Mouse (Mus musculus): Measurements from ENCODE around the gene Ptprk.

Gene Ptprk

GRCm38 (mm10) chr10:28299207-28299606 lies 224.6 kb downstream of the Ptprk start:
- DNase-seq, result no peak

GRCm38 (mm10) chr10:28303856-28304255 lies 229.2 kb downstream of the Ptprk start:
- no peak for DNase-seq

- no peak for DNase-seq
These were observed 229.8 kb downstream of the Ptprk start for GRCm38 (mm10) chr10:28304292-28304875.

DNA sequence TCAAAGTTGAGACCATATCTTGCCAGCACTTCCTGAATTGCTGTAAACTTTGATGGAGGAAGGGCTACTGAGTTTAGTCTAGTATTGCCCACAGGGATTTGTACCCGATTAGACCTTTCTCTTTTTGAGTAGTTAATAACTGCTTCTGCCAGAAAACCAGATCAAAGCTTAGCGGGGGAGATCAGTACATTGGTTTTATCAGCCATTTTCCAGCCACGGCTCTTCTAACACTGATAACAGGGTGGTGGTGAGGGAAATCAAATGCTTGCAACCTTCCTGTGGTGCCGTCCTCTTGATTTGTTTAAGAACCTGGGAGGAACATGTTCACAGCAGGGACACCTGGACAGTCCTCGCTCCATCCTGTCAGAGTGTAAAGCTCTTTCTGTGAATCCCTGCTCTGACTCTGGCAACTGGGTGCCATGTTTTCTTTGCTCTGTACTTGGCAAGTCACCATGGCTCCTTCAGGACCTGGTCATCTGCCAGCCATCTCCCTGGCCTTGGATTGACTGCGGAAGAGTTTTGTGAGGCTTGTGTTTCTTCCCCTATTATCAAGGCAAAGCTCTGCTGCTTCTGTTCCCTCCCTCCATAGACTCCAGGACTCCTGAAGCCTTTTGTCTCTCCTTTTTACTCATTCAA lies 231.9 kb downstream of the Ptprk start:
- no peak for DNase-seq

DNA sequence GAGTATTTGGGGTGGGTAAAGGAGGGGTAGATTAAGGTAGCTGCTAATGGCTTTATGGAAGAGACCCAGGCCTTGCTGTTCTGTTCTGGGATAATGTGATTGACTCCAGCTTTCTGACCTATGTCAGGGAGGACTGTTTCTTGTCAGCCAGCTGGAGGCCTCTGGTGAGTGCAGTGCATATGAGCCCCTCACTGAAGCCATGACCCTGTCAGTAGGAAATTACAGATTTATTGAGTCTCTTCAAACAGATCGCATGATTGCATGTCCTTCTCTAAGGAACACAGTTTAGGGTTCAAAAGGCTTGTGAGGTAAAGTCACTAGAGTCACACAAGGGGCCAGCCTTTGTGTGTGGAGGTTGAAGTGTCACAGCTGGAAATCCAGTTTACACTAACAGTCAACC lies 236.7 kb downstream of the Ptprk start:
- peak; percentile 62 for DNase-seq

DNA sequence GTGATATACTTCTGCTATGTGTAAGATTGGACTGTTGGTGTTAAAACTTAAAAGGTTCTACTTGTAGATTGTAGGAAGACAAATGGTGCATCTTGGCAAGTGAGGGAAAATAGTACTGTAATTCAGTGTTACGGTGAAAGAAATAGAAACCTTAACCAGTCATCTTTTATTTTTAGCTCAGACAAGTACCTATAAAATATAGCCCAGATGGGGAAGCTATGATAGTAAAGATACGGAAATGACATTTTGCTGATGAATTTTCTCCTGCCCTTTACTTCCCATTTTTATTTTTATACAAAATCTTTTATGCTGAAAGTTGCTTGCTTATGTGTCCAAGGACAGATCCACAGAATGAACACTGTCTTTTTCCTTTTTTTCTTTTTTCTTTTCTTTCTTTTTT lies 248.4 kb downstream of the Ptprk start:
- no peak for DNase-seq

GRCm38 (mm10) chr10:28335232-28335631 lies 260.6 kb downstream of the Ptprk start:
- DNase-seq, result no peak

GRCm38 (mm10) chr10:28338536-28338935 lies 263.9 kb downstream of the Ptprk start:
- no peak for DNase-seq

DNA sequence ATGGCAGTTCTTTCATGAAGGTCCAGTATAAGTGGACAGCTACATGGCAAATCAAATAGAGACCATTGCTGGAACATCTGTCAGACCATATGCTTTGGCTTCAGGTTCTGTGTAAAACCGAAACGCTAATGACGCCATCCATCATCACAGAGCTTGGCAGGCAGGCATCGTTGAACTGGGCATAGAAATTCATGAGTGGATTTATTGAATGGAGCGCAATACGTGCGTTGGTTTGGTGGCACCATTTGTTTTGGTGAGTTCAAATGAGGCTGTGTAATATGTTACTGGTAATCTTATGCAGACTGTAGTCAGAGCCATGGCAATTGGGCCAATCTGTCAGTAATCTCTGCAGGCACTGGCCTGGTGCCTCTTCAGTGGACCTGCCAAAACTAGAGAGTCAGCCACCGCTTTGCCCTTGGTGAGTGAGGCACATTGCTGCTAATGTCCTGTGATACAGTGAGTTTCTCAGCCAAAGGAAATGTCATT lies 270.6 kb downstream of the Ptprk start:
- no peak for DNase-seq

- no peak for DNase-seq
These were observed 290.7 kb downstream of the Ptprk start for GRCm38 (mm10) chr10:28365291-28365690.

GRCm38 (mm10) chr10:28366065-28366677 lies 291.6 kb downstream of the Ptprk start:
- no peak for DNase-seq

- no peak for DNase-seq
These were observed 295.2 kb downstream of the Ptprk start for GRCm38 (mm10) chr10:28369808-28370207.

DNA sequence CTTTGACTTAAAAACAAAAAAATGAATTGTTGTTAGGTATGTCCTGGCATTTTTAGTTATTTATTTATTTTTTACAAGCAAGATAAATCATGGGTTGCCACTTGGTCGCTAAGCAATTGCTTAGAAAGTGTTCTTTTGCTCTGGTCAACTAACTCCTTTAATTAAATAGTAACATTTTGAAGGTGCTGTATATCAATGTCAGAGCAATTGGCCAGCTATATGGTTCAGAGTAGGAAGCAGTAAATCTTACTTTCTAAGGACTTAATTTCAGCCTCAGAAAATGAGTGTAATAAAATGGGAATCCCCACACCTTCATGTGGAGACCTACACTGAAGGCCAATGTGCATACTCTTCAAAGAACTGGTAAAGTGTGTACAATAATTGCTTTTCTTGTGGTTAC lies 300.3 kb downstream of the Ptprk start:
- no peak for DNase-seq

DNA sequence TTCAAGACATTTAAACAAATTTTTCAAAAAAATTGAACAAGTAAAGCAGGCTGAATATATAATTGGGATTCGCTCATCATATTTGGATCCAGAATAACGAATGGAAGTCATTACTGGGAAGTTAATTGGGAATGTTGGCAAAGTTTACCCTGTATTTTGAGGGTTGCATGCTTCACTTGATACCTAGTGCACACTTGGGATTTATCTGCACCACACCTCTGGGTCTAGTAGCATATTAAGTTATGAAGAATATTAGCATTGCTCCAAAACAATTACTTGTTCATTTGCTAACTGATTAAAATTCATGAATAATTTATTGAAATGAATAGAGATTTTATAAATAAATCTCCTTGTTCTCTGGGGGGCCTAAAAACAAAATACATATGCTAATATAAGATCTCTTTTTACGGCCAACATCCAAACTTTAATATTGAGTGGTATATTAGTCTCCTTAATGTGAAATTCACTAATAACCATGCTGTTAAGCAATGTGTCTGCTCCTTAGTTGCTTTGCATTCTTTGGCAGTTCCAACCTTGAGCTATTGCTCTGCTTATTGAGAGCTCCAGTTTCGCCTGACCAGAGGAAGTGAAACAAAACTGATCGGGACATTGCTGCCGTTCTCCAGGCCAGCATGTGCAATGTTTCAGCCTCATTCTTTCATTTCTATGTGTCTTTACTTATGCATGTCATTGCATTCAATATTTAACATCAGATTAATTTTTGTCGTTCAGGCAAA lies 305.3 kb downstream of the Ptprk start:
- DNase-seq, result no peak

- DNase-seq, result no peak
These were observed 313.1 kb downstream of the Ptprk start for GRCm38 (mm10) chr10:28387563-28388222.

- no peak for DNase-seq
These were observed 316.5 kb downstream of the Ptprk start for GRCm38 (mm10) chr10:28391168-28391567.

GRCm38 (mm10) chr10:28395610-28396519 lies 321.2 kb downstream of the Ptprk start:
- no peak for DNase-seq

DNA sequence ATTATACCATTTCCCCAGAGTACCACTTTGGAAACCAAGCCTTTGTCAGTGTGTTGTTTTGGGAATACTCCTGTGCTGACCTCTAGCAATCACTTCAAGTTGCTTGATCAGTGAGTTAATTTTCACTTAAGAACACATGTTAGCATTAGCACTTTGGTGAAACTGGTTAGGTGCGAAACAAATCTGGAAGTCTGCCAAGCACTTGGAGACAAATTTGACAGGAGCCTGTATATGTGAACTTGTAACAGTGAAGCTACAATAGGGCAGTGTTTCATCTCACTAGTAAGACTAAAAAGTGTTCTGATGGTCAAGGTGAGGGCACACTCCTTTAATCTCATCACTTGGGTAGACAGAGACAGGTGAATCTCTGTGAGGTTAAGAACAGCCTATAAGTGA lies 321.9 kb downstream of the Ptprk start:
- peak; percentile 53 for DNase-seq

GRCm38 (mm10) chr10:28401796-28402195 lies 327.2 kb downstream of the Ptprk start:
- no peak for DNase-seq

DNA sequence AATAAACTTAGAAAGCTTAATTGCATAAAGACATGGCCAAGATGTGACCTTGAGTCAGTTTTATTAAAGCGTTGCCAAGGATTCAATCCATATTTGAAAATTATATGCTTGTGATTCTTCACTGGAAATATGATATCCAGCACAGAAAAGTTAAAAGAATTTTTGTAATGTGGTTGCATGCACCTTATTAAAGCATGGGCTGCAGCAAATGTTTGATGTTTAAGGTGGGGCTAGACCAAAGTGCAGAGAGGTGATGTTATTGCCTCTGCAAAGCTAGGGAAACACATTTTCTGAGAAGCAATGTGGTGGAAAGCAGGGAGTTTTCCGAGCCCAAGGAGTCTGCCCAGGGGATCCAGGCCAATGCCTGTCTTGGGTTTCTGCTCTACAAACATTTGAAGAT lies 334.4 kb downstream of the Ptprk start:
- DNase-seq, result no peak

DNA sequence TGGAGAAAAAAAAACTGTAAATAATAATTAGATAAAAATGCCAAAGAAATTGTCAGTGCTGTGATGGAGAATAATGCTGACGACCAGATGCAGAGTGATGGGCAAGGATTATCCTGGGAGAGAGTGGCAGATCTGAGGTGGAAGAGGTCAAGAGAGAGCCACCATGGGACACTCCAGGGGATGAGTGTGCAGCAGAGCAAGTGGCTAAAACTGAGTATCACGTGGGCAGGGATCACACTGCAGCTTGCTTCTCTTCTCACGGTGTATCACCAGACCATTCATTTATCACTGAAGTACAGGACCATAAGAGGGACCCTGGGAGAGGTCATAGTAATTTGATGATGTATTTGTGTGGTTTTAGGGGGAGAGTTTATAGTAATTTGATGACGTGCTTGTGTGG lies 340.2 kb downstream of the Ptprk start:
- DNase-seq, result no peak

DNA sequence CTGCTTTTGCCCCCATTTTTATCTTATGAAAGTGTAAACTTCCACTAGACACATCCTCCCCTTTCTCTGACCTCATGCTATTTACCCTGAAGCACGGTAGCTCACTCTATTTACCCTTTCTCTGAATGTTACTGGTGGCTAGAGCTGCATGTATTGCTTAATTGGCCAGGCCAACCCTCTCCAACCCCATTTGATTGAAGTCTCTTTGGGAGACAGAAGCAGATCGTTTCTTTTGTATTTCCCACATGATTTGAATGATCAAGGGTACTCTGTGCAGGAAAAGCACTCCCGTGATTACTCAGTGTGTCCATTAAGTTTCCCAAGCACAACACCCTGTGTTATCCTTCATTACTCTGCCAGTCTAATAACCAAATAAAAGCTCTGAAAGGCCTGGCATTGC lies 348.0 kb downstream of the Ptprk start:
- DNase-seq, result no peak

Measured in kidney, postnatal 10 days (tissue).